Mouse (Mus musculus) cerebellum, adult 2 months (tissue): Measurements from ENCODE around the gene Peak1.

Experiments used
- CTCF ChIP-seq: fragments of 200-500 bp; IDR thresholded peaks from 2 replicates; pipeline ENCODE4 v1.5.1; 2011; ENCODE audit warnings: low read depth, mild to moderate bottlenecking, control low read depth, low read length, moderate library complexity, borderline replicate concordance; ENCODE audit not compliant: insufficient read depth
- POLR2A ChIP-seq: fragments of 200-500 bp; IDR thresholded peaks from 2 replicates; pipeline ENCODE4 v1.6.1; 2011; ENCODE audit warnings: low read length, control low read depth, borderline replicate concordance; ENCODE audit not compliant: insufficient read depth

DNA sequence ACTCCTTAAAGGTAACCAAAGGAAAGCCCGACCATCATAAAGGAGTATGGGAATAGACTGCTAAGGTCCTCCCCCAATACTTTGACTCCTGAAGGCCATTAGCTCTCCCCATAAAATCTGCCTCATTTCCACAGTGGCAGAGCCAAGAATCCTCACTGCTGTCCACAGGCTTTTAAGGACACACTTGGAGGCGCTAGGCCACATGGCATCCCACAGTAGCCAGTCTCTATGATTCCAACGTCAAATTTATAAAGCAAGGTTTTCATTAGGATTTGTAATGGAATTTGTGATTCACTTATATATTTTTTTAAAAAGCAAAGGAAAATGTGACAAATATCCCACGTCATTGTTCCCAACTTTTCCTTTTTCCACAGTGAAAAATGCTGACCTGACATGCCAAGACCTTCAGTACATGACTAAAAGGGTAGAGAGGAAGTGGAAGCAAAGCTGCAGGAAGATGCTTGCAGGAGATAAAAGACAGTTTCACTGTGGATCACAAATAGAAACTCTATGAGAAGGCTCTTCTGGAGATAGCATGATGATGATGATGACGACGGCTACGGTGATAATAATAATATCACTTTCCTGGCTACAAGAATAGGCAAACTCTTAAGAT lies 151.6 kb downstream of the Peak1 start:
- no peak for TF ChIP-seq CTCF
- no peak for TF ChIP-seq POLR2A
